Mouse (Mus musculus): Measurements from ENCODE around the gene Ofd1. TPM values are rescaled to one million over a fixed set of nuclear protein-coding genes. Genes with fewer than 3 reads are reported as not detected.

Gene Ofd1
- polyA plus RNA-seq, 1 experiment from 2014 or later = 5.5 TPM

Other genes starting within 250 kb of the Ofd1 start
- 5.0 and 5.5 TPM in 2 replicates for gene Gpm6b, start 201.8 kb downstream of the Ofd1 start, polyA plus RNA-seq (2016; fragmentation: Nextera tagmentation; extraction: Ambion mirVana)
- 34.1 and 37.6 TPM in 2 replicates for gene Trappc2, start 130 bp downstream of the Ofd1 start, polyA plus RNA-seq (2016; fragmentation: Nextera tagmentation; extraction: Ambion mirVana)
- gene Rab9, start 39.2 kb upstream of the Ofd1 start, polyA plus RNA-seq (2016; fragmentation: Nextera tagmentation; extraction: Ambion mirVana) = 36.6 and 38.8 TPM in 2 replicates
- gene Tceanc, start 77.9 kb upstream of the Ofd1 start, polyA plus RNA-seq (2016; fragmentation: Nextera tagmentation; extraction: Ambion mirVana) = 6.7 and 7.6 TPM in 2 replicates
- gene Egfl6, start 145.0 kb upstream of the Ofd1 start, polyA plus RNA-seq (2016; fragmentation: Nextera tagmentation; extraction: Ambion mirVana) = 4.8 and 4.9 TPM in 2 replicates

Data from heart, embryonic 12.5 days (tissue).